Mouse (Mus musculus): Measurements from ENCODE around the gene Iqcc.

Iqcc gene

DNA sequence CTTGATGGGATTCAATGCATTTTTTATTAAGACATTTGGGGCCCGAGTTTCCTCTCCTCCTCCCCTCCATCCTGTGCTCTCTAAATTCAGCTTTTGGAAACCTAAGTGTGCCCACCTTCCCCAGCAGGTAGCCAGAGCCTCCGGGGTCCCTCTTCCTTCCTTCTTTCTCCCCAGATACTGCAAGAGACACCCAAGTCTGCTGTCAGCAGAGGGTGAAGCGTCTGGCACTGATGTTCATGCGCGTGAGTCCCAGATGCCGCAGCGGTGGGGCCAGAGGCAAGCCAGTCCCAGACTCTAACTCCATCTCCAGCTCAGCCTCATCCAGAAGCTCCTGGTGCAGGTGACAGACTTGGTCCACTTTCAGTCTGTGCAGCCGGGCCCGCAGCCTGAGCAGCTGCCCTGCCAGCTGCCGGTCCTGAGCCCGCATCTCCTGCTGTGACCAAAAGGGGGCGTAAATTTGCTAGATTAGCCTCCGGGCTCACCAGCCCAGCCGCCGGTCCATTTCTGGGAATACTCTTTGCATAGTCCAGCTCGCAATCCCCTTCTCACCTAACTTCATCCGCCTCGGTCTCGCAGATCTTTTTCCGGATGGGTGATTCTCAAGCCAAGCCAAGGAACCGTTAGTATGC, 41.9 kb downstream of the Iqcc start:
- DNase-seq, result peak; percentile 53

DNA sequence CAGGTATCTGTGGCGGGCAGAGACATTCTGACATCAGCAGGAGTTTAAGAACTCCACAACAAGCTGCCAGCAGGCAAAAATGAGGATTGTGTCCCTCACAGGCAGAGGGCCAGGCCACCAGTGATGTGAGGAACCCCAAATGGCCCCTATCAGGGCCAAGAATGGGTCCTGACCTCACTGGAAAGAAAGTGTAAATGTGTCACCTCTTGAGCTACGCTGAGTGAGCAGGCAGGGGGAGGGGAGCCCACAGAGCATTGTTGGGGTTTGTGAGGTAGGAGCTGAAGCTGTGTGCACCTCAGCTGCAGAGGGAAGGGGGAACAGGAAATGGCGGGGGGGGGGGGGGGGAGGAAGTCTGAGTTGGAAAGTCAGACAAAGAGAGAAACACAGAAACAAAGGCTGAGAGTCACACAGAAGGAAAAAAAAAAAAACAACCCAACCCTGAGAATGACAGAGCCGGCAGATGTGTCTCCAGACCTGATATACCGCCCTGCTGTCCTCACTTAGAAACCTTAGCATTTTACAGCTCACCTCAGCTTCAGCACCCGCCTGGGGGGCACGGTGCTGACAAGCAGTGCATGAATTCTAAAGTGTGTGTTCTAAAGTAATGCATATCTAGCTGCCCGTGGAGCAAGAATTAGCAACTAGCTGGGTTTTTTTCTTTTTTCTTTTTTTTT, 43.6 kb downstream of the Iqcc start:
- no peak for DNase-seq

DNA sequence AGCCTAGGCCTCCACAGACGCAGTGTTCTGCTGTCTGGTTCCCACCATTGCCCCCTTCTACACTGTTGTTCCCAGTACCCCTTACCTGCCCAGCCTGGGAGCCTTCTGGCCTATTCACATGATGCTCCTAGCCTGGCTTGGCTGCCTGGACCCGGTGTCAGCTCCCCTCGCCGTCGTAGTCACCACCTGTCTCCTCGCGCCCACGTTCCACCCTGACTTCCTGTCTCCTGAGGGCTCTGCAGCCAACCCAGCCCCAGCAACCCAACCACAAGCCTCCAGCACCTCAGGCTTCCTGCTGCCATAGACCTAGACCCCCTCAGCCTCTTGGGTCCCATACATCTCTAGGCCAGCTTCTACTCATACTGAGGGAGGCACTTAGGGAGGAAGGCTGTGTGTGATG, 45.5 kb downstream of the Iqcc start, which contains the start of gene Lck:
Lck (minus strand) TSS at position 212 of the 400 bp plus-strand sequence.
- no peak for DNase-seq

DNA sequence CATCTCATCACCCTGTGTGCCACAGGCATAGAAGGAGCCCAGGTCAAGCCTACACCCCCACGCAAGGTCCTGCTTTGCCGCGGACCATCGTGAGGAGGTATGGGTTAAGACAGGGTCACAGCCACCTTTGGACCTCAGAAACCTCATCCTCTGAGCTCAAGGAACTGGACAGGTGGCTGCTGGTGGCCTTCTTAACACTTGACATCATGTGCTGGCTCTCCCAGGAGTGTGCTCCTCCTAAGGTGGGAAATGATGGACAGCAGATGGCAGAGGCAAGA, 45.9 kb downstream of the Iqcc start:
- no peak for DNase-seq

DNA sequence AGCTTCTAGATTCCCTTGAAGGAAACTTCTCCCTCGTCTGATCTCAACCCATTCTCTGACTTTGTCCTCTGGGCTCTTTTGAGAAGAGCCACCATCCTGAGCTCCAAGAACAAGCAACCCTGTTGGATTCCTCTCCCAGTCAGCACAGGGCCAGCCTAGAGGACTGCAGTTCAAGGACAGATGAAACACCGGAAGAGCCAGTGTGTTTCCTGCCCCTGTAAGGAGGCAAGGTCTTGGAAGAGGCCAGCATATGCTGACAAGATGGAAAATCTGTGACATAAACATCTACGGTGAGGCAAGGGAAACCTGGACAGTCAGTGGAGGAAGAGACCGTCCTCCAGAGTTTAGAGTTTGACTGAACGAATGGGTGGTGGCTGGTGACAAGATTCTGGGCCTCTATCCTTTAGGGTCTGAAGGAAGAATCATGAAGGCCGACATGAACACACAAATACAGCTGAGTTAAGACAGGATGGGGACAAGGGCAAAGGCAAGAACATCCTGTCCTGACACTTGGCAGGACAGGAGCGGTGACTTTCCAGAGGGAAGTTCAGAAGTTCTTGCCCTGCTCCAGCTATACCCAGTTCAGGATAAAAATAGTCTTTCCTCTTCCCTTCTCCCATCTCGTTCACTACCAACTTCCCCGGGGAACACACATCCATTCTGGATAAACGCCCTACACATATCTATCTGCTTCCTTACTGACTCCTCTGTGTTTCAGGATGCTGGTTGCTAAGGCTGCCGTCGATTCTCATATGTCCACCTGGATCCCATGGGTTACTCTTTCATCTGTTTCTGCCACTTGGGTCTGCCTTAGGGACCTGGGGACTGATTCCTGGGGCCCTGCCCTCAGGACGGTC, 46.4 kb downstream of the Iqcc start:
- DNase-seq, result no peak

DNA sequence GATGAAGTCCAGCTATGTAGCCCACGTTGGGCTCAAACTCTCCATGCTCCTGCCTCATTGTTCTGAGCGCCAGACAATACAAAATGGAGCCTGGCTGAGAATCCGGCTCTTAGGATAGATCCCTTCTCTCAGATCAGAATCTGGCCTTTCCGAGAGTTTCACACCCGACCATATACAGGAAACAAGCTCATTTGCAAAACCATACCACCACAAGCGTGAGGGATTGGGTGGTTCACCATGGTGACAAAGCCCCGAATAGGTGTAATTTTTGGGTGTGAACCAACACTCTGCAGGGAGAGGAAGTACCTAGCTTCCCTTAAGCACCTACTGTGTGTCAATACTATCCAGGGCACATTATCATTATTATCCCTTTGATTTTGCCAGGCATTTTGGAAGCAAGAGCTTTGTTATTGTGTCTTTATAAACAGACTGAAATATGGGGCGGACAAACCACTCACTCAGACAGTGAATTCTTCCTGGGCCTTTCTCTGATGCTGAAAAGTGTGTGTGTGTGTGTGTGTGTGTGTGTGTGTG, 47.3 kb downstream of the Iqcc start:
- no peak for DNase-seq

DNA sequence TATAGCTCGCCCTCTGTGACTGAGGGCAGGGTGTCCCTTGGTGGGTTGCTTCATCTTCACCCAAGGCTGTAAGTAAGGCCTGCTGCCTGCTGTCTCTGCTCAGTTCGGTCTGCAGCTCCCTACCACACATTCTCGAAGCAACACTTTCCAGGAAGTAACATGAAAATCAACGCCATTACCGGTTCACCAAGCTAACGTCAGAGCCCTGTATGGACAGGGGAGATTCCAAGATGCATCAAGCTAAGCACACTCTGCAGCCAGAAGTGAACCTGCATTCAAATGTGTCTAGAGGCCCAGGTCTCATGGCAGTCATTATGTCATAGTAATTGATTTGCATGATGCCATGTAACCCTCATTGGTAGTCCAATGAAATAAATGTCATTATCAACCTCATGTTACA, 48.9 kb downstream of the Iqcc start:
- DNase-seq, result no peak

DNA sequence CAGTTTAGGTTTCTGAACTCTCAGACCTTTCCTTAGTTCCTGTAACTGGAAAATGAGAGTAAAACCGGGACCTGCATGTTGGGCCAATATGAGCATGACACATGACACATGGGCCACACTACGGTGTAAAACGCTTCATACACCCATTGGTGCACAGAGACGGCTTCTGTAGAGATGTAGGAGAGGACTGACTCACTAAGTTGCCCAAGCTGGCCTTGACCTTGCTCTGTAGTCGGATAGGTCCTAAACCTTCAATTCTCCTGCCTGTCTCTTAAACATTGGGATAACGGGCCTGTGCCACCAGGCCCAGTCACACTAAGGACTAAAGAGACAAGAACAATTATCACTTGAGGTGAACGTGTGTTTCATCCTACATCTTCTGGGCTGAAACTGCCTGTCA, 50.5 kb downstream of the Iqcc start:
- no peak for DNase-seq

DNA sequence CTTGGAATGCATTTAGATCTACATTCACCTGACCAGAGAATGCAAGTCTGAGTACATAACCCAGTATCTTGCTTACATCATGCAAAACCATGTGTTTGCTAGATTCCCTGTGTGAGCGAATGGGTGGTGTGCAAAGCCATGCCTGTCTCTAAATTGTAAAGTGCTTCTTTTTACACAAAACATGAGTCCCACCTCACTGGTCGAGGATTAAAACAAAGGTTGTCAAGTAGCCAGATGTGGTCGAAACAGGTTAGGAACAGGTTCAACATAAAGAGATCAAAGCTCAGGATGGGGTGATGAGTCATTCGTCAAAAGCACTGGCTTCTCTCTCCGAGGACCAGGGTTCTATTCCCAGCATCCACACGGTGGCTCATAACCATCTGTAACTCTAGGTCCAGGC, 53.8 kb downstream of the Iqcc start:
- DNase-seq, result no peak

All from right cerebral cortex, postnatal 4 days (tissue).